Comparison of ENCODE assay signal across 21 mouse cellular contexts in genomic region chr3:35322899-35323298, GRCm38 (mm10).
A peak's percentile ranks its signal among the peaks of the same experiment; 100 is the strongest.
DNase-seq lines count a peak whose midpoint lies in the region; ATAC-seq and TF ChIP-seq lines count a peak whose summit lies in the region.
"Had no signal": no experiment of that assay in that cellular context is flagged by ENCODE, and none has a peak within 500 bp of the region (broad histone marks: within the 10 kb centered on the region; RNA-seq: fewer than 3 reads in every experiment).

No protein-coding gene starts in this region.

- no peak for DNase-seq in forebrain, embryonic 11.5 days (ENCODE audit: low spot score)
- DNase-seq in forebrain, embryonic 14.5 days (ENCODE audit: low spot score): no peak
- DNase-seq in layer of hippocampus, adult 2 months (ENCODE audit: low spot score in 2 of 2): no peak
- no peak for DNase-seq in layer of hippocampus, postnatal 14 days (ENCODE audit: low spot score in 2 of 2)
- no peak for DNase-seq in midbrain, embryonic 14.5 days
- no peak for DNase-seq in thymus, postnatal 14 days
- DNase-seq: adrenal gland, postnatal 25 days; cerebellum, adult 9-10 months; gastrocnemius, postnatal 14 days; heart, adult 18-20 months; heart, postnatal 14 days; kidney, postnatal 25 days; thymus, postnatal 25 days had no signal

- no peaks in the 10 kb centered on the region for H3K27me3 ChIP-seq in forebrain, embryonic 11.5 days (ENCODE audit: control insufficient read depth, insufficient read depth, low read length)
- no peaks in the 10 kb centered on the region for H3K27me3 ChIP-seq in forebrain, embryonic 14.5 days (replicated peaks; ENCODE audit: control insufficient read depth, insufficient read depth, low read length)
- H3K27me3 ChIP-seq in midbrain, embryonic 12.5 days: 0 out of 2 replicates have a peak, but pooled peaks cover 5% of the 10 kb centered on the region
- no peaks in the 10 kb centered on the region for H3K27me3 ChIP-seq in midbrain, embryonic 14.5 days (ENCODE audit: control insufficient read depth, insufficient read depth, low read length)
- H3K27me3 ChIP-seq in midbrain, embryonic 16.5 days (ENCODE audit: control insufficient read depth, insufficient read depth, low read depth, low read length): no peaks in the 10 kb centered on the region
- H3K27me3 ChIP-seq: heart, embryonic 13.5 days; lung, embryonic 15.5 days; neural tube, embryonic 12.5 days had no signal

- no peaks in the 10 kb centered on the region for H3K36me3 ChIP-seq in forebrain, embryonic 11.5 days (ENCODE audit: control insufficient read depth, insufficient read depth, low read length)
- no peaks in the 10 kb centered on the region for H3K36me3 ChIP-seq in forebrain, embryonic 14.5 days (ENCODE audit: control insufficient read depth, insufficient read depth, low read length)
- no peaks in the 10 kb centered on the region for H3K36me3 ChIP-seq in midbrain, embryonic 12.5 days
- no peaks in the 10 kb centered on the region for H3K36me3 ChIP-seq in midbrain, embryonic 14.5 days (ENCODE audit: control insufficient read depth, insufficient read depth, low read length)
- no peaks in the 10 kb centered on the region for H3K36me3 ChIP-seq in midbrain, embryonic 16.5 days (ENCODE audit: control insufficient read depth, insufficient read depth, low read length)
- H3K36me3 ChIP-seq: heart, embryonic 13.5 days; limb, embryonic 15.5 days; lung, embryonic 15.5 days; neural tube, embryonic 12.5 days had no signal

- peak overlapping the region; percentile 66; the same call in 1 of the 2 replicates for H3K27ac ChIP-seq in forebrain, embryonic 11.5 days (ENCODE audit: low read depth, low read length)
- H3K27ac ChIP-seq in forebrain, embryonic 14.5 days (ENCODE audit: low read depth, low read length): no peak overlapping the region
- H3K27ac ChIP-seq in layer of hippocampus, adult 2 months: peak overlapping the region; percentile 74
- H3K27ac ChIP-seq in midbrain, embryonic 12.5 days (replicated peaks): 0 out of 2 replicates have a peak overlapping the region, but pooled peaks have one; percentile 61
- H3K27ac ChIP-seq in midbrain, embryonic 14.5 days (replicated peaks; ENCODE audit: low read depth, low read length): no peak overlapping the region
- peak overlapping the region; percentile 0; the same call in 1 of the 2 replicates for H3K27ac ChIP-seq in midbrain, embryonic 16.5 days (ENCODE audit: low read length)
- H3K27ac ChIP-seq: heart, embryonic 13.5 days; limb, embryonic 15.5 days; liver, embryonic 14.5 days; lung, embryonic 15.5 days; neural tube, embryonic 12.5 days had no signal

- no peak for TF ChIP-seq CTCF in layer of hippocampus, adult 2 months (conservative IDR thresholded peaks at IDR 0.05)

- H3K4me3 ChIP-seq in forebrain, embryonic 11.5 days (ENCODE audit: low read depth, low read length): no peak overlapping the region
- H3K4me3 ChIP-seq in forebrain, embryonic 14.5 days (ENCODE audit: low read depth, low read length): no peak overlapping the region
- H3K4me3 ChIP-seq in layer of hippocampus, adult 2 months: no peak overlapping the region
- no peak overlapping the region for H3K4me3 ChIP-seq in midbrain, embryonic 12.5 days
- no peak overlapping the region for H3K4me3 ChIP-seq in midbrain, embryonic 14.5 days (replicated peaks; ENCODE audit: low read depth, low read length)
- H3K4me3 ChIP-seq in midbrain, embryonic 16.5 days (ENCODE audit: low read depth, low read length): no peak overlapping the region
- H3K4me3 ChIP-seq: heart, embryonic 13.5 days; limb, embryonic 15.5 days; lung, embryonic 15.5 days; neural tube, embryonic 12.5 days had no signal

- H3K4me2 ChIP-seq in forebrain, embryonic 11.5 days (ENCODE audit: low read depth, low read length, severe bottlenecking): no peak overlapping the region
- no peak overlapping the region for H3K4me2 ChIP-seq in forebrain, embryonic 14.5 days (ENCODE audit: low read length)
- H3K4me2 ChIP-seq in midbrain, embryonic 12.5 days (replicated peaks): no peak overlapping the region
- no peak overlapping the region for H3K4me2 ChIP-seq in midbrain, embryonic 14.5 days (ENCODE audit: low read length)
- no peak overlapping the region for H3K4me2 ChIP-seq in midbrain, embryonic 16.5 days (ENCODE audit: low read length)
- H3K4me2 ChIP-seq: heart, embryonic 13.5 days; limb, embryonic 15.5 days; lung, embryonic 15.5 days; neural tube, embryonic 12.5 days had no signal

- H3K9ac ChIP-seq in forebrain, embryonic 11.5 days (ENCODE audit: low read length): no peak overlapping the region
- no peak overlapping the region for H3K9ac ChIP-seq in forebrain, embryonic 14.5 days (ENCODE audit: low read length)
- no peak overlapping the region for H3K9ac ChIP-seq in midbrain, embryonic 12.5 days (replicated peaks)
- H3K9ac ChIP-seq in midbrain, embryonic 14.5 days (replicated peaks; ENCODE audit: low read length): no peak overlapping the region
- no peak overlapping the region for H3K9ac ChIP-seq in midbrain, embryonic 16.5 days (ENCODE audit: low read depth, low read length)
- H3K9ac ChIP-seq: heart, embryonic 13.5 days; limb, embryonic 15.5 days; liver, embryonic 14.5 days; lung, embryonic 15.5 days; neural tube, embryonic 12.5 days had no signal

- no peak for ATAC-seq in forebrain, embryonic 11.5 days (replicated peaks; ENCODE audit: low FRiP score)
- no peak for ATAC-seq in forebrain, embryonic 14.5 days
- no peak for ATAC-seq in midbrain, embryonic 12.5 days (ENCODE audit: low FRiP score, low read depth)
- ATAC-seq in midbrain, embryonic 14.5 days (ENCODE audit: low FRiP score, low TSS enrichment): no peak
- ATAC-seq in midbrain, embryonic 16.5 days: 0 out of 2 replicates have a peak, but pooled peaks have one; percentile 36
- ATAC-seq: intestine, postnatal 0 days had no signal

- WGBS in forebrain, embryonic 11.5 days: 94% methylated on average over 4 of the region's 4 CpGs
- 77% methylated on average over 4 of the region's 4 CpGs for WGBS in forebrain, embryonic 14.5 days
- 73% methylated on average over 4 of the region's 4 CpGs for WGBS in midbrain, embryonic 12.5 days
- 90% methylated on average over 4 of the region's 4 CpGs for WGBS in midbrain, embryonic 14.5 days
- 82% methylated on average over 4 of the region's 4 CpGs for whole genome bisulfite sequencing in midbrain, embryonic 16.5 days

- H3K9me3 ChIP-seq in forebrain, embryonic 11.5 days (ENCODE audit: control insufficient read depth, low read length): no peaks in the 10 kb centered on the region
- no peaks in the 10 kb centered on the region for H3K9me3 ChIP-seq in forebrain, embryonic 14.5 days (replicated peaks; ENCODE audit: control insufficient read depth, low read length)
- H3K9me3 ChIP-seq in midbrain, embryonic 12.5 days: no peaks in the 10 kb centered on the region
- H3K9me3 ChIP-seq in midbrain, embryonic 14.5 days (ENCODE audit: control insufficient read depth, low read length): no peaks in the 10 kb centered on the region
- H3K9me3 ChIP-seq in midbrain, embryonic 16.5 days (replicated peaks; ENCODE audit: control insufficient read depth, low read length, poor library complexity, severe bottlenecking): no peaks in the 10 kb centered on the region
- H3K9me3 ChIP-seq: heart, embryonic 13.5 days; limb, embryonic 15.5 days; lung, embryonic 15.5 days; neural tube, embryonic 12.5 days had no signal

- peaks cover 11% of the 10 kb centered on the region; the same call in 1 of the 2 replicates for H3K4me1 ChIP-seq in forebrain, embryonic 11.5 days (replicated peaks; ENCODE audit: control insufficient read depth, insufficient read depth, low read length)
- H3K4me1 ChIP-seq in forebrain, embryonic 14.5 days (ENCODE audit: control insufficient read depth, insufficient read depth, low read length): peaks cover 29% of the 10 kb centered on the region; the same call in 1 of the 2 replicates
- peaks cover 48% of the 10 kb centered on the region for H3K4me1 ChIP-seq in midbrain, embryonic 12.5 days
- peaks cover 12% of the 10 kb centered on the region; the same call in 1 of the 2 replicates for H3K4me1 ChIP-seq in midbrain, embryonic 14.5 days (ENCODE audit: control insufficient read depth, insufficient read depth, low read length)
- peaks cover 9% of the 10 kb centered on the region for H3K4me1 ChIP-seq in midbrain, embryonic 16.5 days (ENCODE audit: control insufficient read depth, insufficient read depth, low read length)

Comparison
In these comparisons a context has a peak if more than half of its experiments do, and no peak if none do; other contexts are left out.
1. H3K27ac ChIP-seq: peak in forebrain, embryonic 11.5 days (single experiment), layer of hippocampus, adult 2 months (single experiment), midbrain, embryonic 12.5 days (single experiment) and midbrain, embryonic 16.5 days (single experiment); none in forebrain, embryonic 14.5 days (single experiment) and midbrain, embryonic 14.5 days (single experiment).